Mouse (Mus musculus) hindlimb bud, embryonic 11.5 days (tissue): ENCODE data around the gene Usp21.
"Not testable (repeated sequence)": the region's sequence is repeated elsewhere in the genome, so short reads cannot be mapped to it uniquely, and the experiment has no call there.

Source experiments
- DNase-seq: peaks from one replicate; pipeline ENCODE4 v3.0.0-alpha.2; 2012; ENCODE audit warnings: low read depth, low spot score; ENCODE audit errors: extremely low spot score

Gene Usp21

GRCm38 (mm10) chr1:171287136-171288081 lies at the start of gene Usp21:
Gene Usp21, minus strand, starts transcription at chr1:171287991.
- peak; percentile 81 for DNase-seq

DNA sequence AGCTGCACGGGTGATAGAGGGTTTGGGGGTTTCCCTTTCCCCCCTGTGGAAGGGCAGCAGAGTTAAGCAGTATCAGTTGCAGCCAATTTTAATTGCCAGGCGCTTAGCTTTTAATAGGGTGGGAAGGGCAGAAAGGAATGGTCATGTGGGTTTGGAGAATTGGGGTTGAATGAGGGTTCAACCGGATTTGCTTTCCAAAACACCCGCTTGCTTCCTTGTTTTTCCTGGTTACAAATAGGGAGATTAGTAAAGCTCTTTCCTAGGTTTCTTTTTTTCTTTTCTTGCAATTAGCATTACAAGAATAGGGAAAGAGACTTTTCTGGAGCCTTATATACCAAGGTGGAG lies 42.4 kb upstream of the Usp21 start:
- no peak for DNase-seq

DNA sequence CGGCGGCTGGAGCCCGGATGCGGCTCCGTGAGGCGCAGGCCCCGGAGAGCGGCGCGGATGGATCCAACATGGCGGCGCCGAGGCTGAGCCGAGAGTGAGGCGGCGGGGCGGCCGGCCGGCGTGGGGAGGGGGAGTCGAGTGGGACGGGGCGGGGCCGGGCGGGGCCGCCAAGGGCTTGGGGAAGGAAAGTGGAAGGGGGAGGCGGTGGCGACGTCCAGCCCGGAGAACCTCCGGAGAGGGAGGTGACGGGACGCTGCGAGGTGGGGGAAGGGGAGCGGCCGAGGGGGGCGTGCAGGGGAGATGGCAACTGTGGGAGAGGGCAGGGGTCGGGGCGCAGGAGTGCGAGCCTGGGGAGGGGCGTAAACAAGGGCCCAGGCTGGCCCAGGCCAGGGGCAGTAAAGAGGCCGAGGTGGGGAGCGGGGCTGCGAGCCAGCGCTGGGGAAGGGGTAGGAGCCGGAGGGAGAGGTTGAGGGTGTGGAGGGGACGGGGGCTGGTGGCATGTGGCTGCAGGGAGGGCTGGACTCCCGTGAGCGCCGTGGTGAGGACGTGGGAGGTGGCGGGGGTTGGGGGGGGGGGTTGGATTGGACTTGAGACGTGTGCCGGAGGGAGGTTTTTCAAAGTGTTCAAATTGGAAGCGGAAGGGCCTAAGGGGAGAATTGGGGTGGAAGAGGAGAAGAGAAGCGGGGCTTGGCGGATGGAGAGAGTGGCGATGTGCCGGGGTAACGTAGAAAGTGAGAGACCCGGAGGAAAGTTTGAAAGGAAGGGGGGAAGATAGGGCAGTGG lies 41.8 kb upstream of the Usp21 start:
- no peak for DNase-seq

DNA sequence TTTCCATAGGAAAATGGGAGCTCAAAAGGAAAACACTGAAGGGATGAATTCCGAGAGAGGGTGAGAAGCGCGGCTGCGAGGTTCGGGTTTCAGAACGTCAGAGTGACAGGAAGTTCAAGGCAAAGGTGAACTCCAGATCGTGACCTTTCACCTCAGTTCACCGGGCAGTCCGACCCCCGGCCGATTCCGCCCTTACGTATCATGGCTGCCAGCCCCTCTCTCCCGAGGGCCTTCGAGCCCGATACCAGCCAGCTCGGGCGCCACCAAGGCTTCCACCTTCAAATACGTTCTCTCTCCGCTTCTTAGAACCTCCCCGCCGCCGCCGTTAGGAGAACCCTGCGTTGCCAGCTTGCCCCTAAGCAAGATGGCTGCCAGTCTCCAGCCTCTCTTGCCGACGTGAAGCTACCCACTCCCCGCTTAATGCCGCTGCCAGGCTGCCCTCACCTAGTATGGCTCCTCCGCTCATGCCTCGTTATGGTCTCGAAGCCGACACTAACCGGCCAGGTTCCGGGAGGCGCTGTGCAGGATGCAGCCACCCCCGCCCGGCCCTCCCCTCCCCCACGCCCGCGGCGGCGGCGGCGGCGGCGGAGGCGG lies 41.1 kb upstream of the Usp21 start, which contains the start of gene Dedd:
Gene Dedd (plus strand): TSS at position 307 of the 594 bp plus-strand sequence.
- peak; percentile 63 for DNase-seq

GRCm38 (mm10) chr1:171328244-171328643 lies 40.5 kb upstream of the Usp21 start:
- no peak for DNase-seq

GRCm38 (mm10) chr1:171326588-171326987 lies 38.8 kb upstream of the Usp21 start:
- not testable (repeated sequence) for DNase-seq

- DNase-seq: no peak
Observed at GRCm38 (mm10) chr1:171325571-171325970, 37.8 kb upstream of the Usp21 start.

- DNase-seq: no peak
Observed at GRCm38 (mm10) chr1:171322012-171322411, 34.2 kb upstream of the Usp21 start.

GRCm38 (mm10) chr1:171321415-171321814 lies 33.6 kb upstream of the Usp21 start:
- DNase-seq: no peak

DNA sequence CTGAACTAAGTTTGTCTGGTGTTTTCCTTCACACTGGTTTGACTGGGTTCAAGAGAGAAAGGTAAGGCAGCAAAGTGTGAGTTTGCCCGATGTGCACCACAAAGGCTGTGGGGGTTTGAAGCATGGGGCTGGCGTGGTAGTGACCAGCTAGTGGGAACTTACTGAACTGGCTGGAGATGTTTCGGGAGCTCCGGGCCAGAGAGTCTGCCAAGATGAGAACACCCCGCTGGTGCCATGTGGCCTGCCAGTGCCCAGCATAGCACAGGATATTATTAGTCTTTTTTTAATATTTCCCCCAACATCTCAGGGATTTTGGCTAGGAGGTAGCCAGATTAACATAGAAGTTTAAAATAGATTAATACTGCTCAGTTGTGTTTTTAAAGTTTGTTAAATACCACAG lies 32.4 kb upstream of the Usp21 start:
- DNase-seq: no peak

GRCm38 (mm10) chr1:171319748-171320147 lies 32.0 kb upstream of the Usp21 start:
- DNase-seq: no peak

GRCm38 (mm10) chr1:171309321-171309720 lies 21.5 kb upstream of the Usp21 start:
- no peak for DNase-seq

- DNase-seq: not testable (repeated sequence)
Observed at GRCm38 (mm10) chr1:171306157-171306556, 18.4 kb upstream of the Usp21 start.

DNA sequence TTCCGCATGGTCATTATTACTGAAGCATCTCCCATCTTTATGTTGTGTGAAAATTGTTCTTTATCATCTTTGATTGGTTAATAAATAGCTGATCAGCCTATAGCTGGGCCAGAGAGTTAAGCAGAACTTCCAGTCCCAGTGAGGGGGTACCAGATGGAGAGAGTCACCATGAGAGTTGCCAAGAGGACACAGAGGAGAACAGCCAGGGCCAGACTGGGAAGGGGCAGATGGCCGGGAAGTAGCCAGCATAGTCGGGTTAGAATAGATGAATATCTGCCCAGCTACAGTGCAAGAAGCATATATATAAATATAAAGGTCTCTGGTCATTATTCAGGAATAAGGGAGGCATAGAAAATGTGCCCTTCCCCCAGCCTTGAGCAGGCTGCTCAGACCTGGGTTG lies 10.4 kb upstream of the Usp21 start:
- DNase-seq: no peak

DNA sequence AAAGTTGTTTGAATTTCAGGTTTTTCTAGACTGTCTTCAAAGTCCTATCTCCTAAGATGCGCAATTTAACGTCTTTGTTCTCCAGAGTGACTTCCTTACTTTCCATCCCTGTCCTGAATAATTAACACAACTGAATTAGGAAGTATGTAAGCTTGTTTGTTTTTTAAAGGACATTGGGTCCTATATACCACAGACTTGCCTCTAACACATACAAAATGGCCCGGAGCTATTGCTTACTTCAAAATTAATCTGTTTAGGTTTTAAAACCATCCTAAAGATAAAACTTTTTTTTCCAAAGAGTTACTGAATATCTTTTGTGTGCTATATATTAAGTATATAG lies 7.2 kb upstream of the Usp21 start:
- DNase-seq: no peak

GRCm38 (mm10) chr1:171294298-171295062 lies 6.7 kb upstream of the Usp21 start, which contains the start of gene Ufc1:
Gene Ufc1, minus strand, starts transcription at chr1:171295024.
- DNase-seq: peak; percentile 60

GRCm38 (mm10) chr1:171293906-171294297 lies 6.1 kb upstream of the Usp21 start:
- no peak for DNase-seq

- DNase-seq: no peak
Observed at GRCm38 (mm10) chr1:171293351-171293750, 5.6 kb upstream of the Usp21 start.

DNA sequence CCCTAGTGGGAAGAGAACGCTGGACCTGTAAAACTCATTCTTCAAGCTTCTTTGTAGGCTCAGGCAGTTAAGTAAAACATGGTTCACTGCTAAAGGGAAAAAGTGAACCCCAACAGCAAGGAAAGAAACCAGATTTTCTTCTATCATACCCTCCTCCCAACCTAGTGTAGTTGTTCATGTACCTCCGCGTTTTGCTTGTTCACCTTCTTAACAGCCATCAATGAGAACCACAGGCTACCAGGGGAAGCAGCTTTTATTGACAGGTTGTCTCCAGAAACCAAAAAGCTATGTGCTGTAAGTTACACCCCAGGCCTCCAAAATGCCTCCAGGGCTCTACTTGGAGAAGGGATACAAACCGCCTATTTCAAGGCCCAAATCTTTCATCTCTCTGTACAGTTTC lies 537 bp upstream of the Usp21 start:
- DNase-seq: no peak

GRCm38 (mm10) chr1:171286517-171286916 lies 1.3 kb downstream of the Usp21 start:
- DNase-seq: no peak
